Mouse (Mus musculus) heart, adult 2 months (tissue): Measurements from ENCODE around the gene Aen. TPM values are rescaled to one million over a fixed set of nuclear protein-coding genes. Genes with fewer than 3 reads are reported as not detected.
A peak's percentile ranks its signal among the peaks of the same experiment; 100 is the strongest.

Experiments used
- DNase-seq, 2 experiments: peaks; one replicate each; pipeline ENCODE4 v3.0.0; 2021
- H3K27ac ChIP-seq: fragments of 200-600 bp; 2 replicates; pipeline ENCODE4 v1.8.1; 2022
- H3K27me3 ChIP-seq: fragments of 200-500 bp; 2 replicates; pipeline ENCODE4 v1.6.1; 2012; ENCODE audit warnings: mild to moderate bottlenecking, low read length, inconsistent platforms, mixed read lengths; ENCODE audit not compliant: control insufficient read depth, insufficient read depth
- H3K36me3 ChIP-seq: fragments of 200-500 bp; 2 replicates; pipeline ENCODE4 v1.6.1; 2012; ENCODE audit warnings: low read length, inconsistent platforms; ENCODE audit not compliant: control insufficient read depth, insufficient read depth
- H3K4me1 ChIP-seq: fragments of 200-500 bp; 2 replicates; pipeline ENCODE4 v1.6.1; 2011; ENCODE audit warnings: low read length; ENCODE audit not compliant: control insufficient read depth, insufficient read depth
- H3K4me3 ChIP-seq: fragments of 200-600 bp; 2 replicates; pipeline ENCODE4 v1.8.1; 2022
- H3K79me2 ChIP-seq: fragments of 200-500 bp; replicated peaks from 2 replicates; pipeline ENCODE4 v1.6.1; 2012; ENCODE audit warnings: mild to moderate bottlenecking, inconsistent platforms, low read length, moderate library complexity, mixed read lengths; ENCODE audit not compliant: control insufficient read depth, insufficient read depth
- H3K9ac ChIP-seq: fragments of 200-500 bp; 2 replicates; pipeline ENCODE4 v1.6.1; 2012; ENCODE audit warnings: low read depth, mild to moderate bottlenecking, control low read depth, inconsistent platforms, low read length, mixed read lengths
- CTCF ChIP-seq: fragments of 200-600 bp; IDR thresholded peaks from 2 replicates; pipeline ENCODE4 v1.8.1; 2022; ENCODE audit warnings: antibody characterized with exemption, mild to moderate bottlenecking, moderate library complexity
- EP300 ChIP-seq: fragments of 200-500 bp; IDR thresholded peaks from 2 replicates; pipeline ENCODE4 v1.6.1; 2011; ENCODE audit warnings: low read depth, low read length, control low read depth; ENCODE audit not compliant: insufficient read depth
- POLR2A ChIP-seq: fragments of 200-500 bp; IDR thresholded peaks from 2 replicates; pipeline ENCODE4 v1.6.1; 2011; ENCODE audit warnings: mild to moderate bottlenecking, low read depth, low read length, control low read depth; ENCODE audit not compliant: insufficient read depth
- WGBS: fragments of 180-500 bp; shearing (Covaris S2); methylation state at CpG from one replicate; pipeline ENCODE4 v1.1.7; 2018; 5-methylcytosine and 5-hydroxymethylcytosine counted together
- intact Hi-C: fragments of 180-260 bp; cut with DNase I; formaldehyde crosslinking; loops from one replicate; pipeline ENCODE4 v1.15.1; 2025
- polyA plus RNA-seq: library from polyadenylated mRNA; depleted of rRNA; stranded (reverse); fragments of >200 nt; gene quantifications from 2 replicates; pipeline ENCODE4 v1.2.3, GENCODE M21; 2012
- total RNA-seq, 2 experiments: library from RNA; stranded (reverse); gene quantifications; 2 replicates each; pipeline ENCODE4 v1.2.3; 2021

The Aen gene
- total and polyA plus RNA-seq, 3 experiments = 23.5 to 39.0 (median 33.9) TPM

DNA sequence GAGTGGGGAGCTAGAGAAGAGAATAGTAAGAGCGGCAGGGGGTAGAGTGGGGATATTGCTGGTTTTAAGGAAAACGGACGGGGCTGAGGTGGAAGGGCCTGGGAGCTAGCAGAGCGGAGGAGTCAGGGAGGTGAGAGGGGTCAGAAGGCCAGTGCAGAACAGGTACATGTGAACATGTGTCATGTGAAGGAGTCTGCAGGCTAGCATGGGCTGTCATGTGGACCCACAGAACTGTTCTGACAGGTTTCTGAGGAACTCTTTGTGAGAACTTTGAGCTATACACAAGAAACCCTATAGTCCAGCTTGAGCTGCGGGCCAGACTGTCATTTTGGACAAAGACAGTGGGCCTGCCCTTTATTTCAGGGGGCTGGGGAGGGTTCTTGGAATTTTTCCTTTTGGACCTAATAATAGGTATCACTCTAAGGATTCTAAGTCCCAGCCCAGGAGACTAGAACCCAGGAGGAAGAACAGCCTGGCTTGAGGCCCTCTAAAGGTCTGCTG, 17.4 kb downstream of the Aen start, which contains the start of gene Isg20:
TSS of gene Isg20 (plus strand) at position 451 of the 501 bp plus-strand sequence.
- H3K79me2 ChIP-seq = no peaks in the 10 kb centered on the region
- intact Hi-C loops = no loop called here
- 68% methylated on average over 5 of the region's 5 CpGs for WGBS
- no peaks in the 10 kb centered on the region for H3K36me3 ChIP-seq
- DNase-seq = no peak
- TF ChIP-seq CTCF = no peak
- TF ChIP-seq EP300 = no peak
- TF ChIP-seq POLR2A = no peak
- no peaks in the 10 kb centered on the region for H3K27me3 ChIP-seq
- peak within 1 kb of the TSS; percentile 57 for H3K9ac ChIP-seq
- H3K4me3 ChIP-seq = peak within 1 kb of the TSS; percentile 45
- peak within 1 kb of the TSS; percentile 67 for H3K27ac ChIP-seq
- H3K4me1 ChIP-seq = peaks cover 8% of the 10 kb centered on the region

DNA sequence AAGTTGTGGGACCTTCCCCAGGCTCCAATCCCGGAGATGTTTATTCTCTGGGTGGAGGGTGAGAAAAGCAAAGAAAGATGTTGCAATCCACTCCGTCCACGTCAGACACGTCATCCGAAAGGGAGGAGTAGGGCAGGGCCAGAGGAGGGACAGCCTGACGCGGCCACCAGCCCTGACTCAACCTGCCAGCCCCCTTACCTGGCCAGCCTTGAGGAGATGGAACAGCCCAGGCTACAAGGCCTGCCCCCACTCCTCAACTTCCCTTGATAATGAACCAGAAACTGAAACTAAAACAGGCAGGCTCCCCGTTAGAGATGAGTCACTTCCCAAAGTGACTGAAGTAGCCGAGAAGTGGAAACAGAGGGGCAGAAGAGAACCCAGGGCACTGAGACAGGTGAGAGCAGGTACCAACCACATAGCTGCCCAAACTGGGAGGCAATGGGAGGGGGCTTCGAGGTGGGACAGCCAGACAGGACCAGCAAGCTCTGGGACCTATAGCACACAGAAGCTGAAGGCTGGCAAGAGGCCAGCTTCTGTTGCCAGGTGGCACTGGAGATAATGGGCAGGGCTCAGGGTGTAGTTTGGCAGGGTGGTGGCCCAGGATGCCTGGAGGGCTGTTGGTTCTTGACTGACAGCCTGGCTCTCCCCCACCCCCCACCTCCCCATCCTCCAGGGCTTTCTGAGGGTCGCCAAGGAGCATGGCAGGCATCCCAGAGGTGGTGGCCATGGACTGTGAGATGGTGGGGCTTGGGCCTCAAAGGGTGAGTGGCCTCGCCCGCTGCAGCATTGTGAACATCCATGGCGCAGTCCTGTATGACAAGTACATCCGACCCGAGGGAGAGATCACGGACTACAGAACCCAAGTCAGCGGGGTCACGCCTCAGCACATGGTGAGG, 18.2 kb downstream of the Aen start:
- H3K27ac ChIP-seq = peak overlapping the region; percentile 67
- 58% methylated on average over 19 of the region's 19 CpGs for WGBS
- intact Hi-C loops = no loop called here

DNA sequence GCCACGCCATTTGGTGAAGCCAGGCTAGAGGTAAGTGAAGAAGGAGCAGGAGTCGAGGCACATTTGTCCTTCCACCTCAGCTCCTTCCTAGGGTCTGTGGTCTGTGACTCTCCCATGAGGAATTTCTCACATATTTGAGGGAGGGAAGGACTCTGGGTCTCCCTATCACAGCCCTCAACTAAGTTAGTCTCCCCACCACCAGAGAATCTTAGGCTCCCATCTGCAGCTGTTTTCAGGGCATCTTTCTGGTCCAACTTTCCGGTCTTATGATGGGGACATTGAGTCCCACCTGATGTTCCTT, 18.8 kb downstream of the Aen start:
- Histone ChIP-seq H3K79me2 (no peaks in the 10 kb centered on the region), H3K27ac (no peak overlapping the region), H3K4me3 (no peak overlapping the region), H3K4me1 (peaks cover 8% of the 10 kb centered on the region), H3K36me3 (no peaks in the 10 kb centered on the region), H3K27me3 (no peaks in the 10 kb centered on the region), H3K9ac (no peak overlapping the region)
- TF ChIP-seq POLR2A (no peak), CTCF (no peak), EP300 (no peak)
- 77% methylated on average over 3 of the region's 3 CpGs for WGBS
- intact Hi-C loops = no loop called here
- no peak for DNase-seq

More for the DNA sequence above, 18.2 kb downstream of the Aen start:
- H3K4me1 ChIP-seq = peaks cover 8% of the 10 kb centered on the region
- H3K79me2 ChIP-seq = no peaks in the 10 kb centered on the region
- peak; percentile 82 to 83 for DNase-seq
- H3K9ac ChIP-seq = peak overlapping the region; percentile 57
- H3K36me3 ChIP-seq = no peaks in the 10 kb centered on the region
- peak overlapping the region; percentile 45 for H3K4me3 ChIP-seq
- TF ChIP-seq POLR2A = peak; percentile 67; the same call in 1 of the 2 replicates
- TF ChIP-seq EP300 = no peak
- H3K27me3 ChIP-seq = no peaks in the 10 kb centered on the region

DNA sequence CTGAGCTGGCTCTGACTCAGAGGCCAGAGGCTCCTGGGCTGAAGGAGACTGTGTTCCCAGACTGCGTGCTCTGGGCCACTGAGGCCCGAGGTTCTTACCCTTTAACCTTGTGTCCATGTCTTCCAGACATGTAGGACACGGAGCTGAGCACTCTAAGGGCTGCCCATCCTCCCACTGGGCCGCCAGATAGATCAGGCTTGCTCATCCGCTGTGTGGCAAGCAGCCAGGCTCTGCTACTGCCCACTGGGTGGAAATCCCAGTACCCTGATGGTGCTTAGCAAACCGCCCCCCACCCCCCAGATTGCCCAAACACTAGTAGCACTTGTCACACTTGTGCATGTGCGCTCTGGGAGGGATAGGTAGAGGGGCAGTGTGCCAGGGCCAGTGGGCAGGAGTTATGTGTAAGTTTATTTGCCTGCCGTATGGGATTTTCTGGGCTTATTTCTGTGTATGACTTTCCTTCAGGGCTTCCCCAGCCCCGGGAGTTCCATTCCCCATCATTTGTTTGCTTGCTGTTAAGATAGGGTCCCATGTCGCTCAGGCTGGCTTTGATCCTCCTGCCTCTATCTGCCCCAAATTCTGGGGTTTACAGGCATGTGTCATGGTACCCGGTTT, 19.3 kb downstream of the Aen start:
- Histone ChIP-seq H3K36me3 (no peaks in the 10 kb centered on the region), H3K4me3 (no peak overlapping the region), H3K27ac (no peak overlapping the region), H3K79me2 (no peaks in the 10 kb centered on the region), H3K4me1 (peaks cover 8% of the 10 kb centered on the region), H3K9ac (no peak overlapping the region), H3K27me3 (no peaks in the 10 kb centered on the region)
- intact Hi-C loops = no loop called here
- TF ChIP-seq CTCF (no peak), EP300 (no peak), POLR2A (no peak)
- WGBS = 81% methylated on average over 11 of the region's 11 CpGs
- no peak for DNase-seq

DNA sequence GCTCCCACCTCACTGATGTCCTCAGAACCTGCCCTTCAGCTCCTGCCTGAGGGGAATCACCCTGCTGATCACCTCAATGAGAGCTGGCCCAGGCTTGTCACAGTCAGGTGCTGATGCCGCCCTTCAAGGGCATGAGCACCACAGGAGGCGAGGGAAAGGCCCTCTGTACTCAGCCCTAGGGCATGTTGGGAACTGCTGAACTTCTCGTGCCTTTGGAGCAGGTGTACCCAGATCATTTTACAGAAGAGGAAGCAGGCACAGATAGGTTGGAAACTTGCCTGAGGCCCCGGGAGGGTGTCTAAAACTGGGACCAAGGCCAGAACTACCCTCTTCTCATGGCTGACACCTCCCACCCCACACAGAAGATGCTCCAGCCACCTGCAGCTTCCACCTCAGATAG, 23.0 kb downstream of the Aen start:
- Histone ChIP-seq H3K4me3 (no peak overlapping the region), H3K36me3 (no peaks in the 10 kb centered on the region), H3K79me2 (no peaks in the 10 kb centered on the region), H3K4me1 (peaks cover 4% of the 10 kb centered on the region), H3K27me3 (no peaks in the 10 kb centered on the region), H3K9ac (no peak overlapping the region), H3K27ac (no peak overlapping the region)
- WGBS = 43% methylated on average over 4 of the region's 4 CpGs
- intact Hi-C loops = no loop called here
- TF ChIP-seq EP300 = no peak
- no peak for TF ChIP-seq POLR2A
- TF ChIP-seq CTCF = no peak
- no peak for DNase-seq

DNA sequence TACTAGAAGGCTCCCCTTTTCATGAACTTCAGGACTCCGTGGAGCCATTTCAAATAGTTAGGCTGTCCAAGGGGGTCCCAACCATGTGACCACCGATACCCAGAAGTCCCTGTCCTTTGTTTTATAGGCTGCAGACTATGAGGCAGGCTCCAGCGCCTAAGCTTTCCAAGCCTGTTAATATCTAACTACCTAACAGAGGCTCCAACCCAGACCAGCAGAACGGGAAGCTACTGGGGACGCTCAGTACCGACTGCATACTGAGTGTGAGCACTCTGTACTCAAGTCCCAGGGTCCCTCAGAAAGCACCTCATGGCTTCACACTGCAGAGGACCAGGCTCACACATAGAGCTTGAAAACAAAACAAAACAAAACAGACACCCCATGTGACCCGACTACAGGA, 26.9 kb downstream of the Aen start:
- H3K27me3 ChIP-seq = no peaks in the 10 kb centered on the region
- H3K27ac ChIP-seq = no peak overlapping the region
- DNase-seq = no peak
- TF ChIP-seq EP300 = no peak
- no peak for TF ChIP-seq POLR2A
- no peak for TF ChIP-seq CTCF
- H3K79me2 ChIP-seq = no peaks in the 10 kb centered on the region
- no peaks in the 10 kb centered on the region for H3K36me3 ChIP-seq
- no peaks in the 10 kb centered on the region for H3K4me1 ChIP-seq
- no peak overlapping the region for H3K9ac ChIP-seq
- 74% methylated on average over 7 of the region's 7 CpGs for WGBS
- H3K4me3 ChIP-seq = no peak overlapping the region
- intact Hi-C loops = loop anchor here (5.0 kb wide), 2 partner anchors 210 to 425 kb away; partner anchors contain the start of gene Hapln3
